Mouse (Mus musculus): ENCODE measurements at regions not wholly inside any gene's neighbourhood (a gene's known extent, or its start where the extent isn't known, plus 50 kb on each side); places are given as distances from the start of the nearest gene placed in this dataset.
"Not testable (repeated sequence)": the region's sequence is repeated elsewhere in the genome, so short reads cannot be mapped to it uniquely, and the experiment has no call there.

DNA sequence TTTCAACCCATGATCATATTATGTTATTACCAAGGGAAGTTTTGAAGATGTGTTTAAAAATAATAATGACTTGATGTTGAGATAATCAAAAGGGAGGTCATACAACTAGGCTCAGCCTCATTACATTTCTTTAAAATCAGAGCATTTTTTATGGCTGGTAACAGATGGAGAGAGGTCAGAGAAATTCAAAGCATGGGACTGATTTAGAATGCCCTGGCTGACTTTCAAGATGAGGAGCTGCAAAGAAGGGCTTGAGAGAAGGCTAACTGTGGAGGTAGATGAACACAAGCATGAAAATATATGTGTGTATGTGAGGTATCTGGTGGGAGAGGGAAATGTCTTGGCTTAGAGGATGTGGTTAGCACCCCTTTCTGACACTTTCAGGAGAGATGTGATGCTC lies 502.6 kb upstream of the Gdi2 start:
- ATAC-seq (ENCODE audit: poor library complexity, severe bottlenecking): not testable (repeated sequence)

DNA sequence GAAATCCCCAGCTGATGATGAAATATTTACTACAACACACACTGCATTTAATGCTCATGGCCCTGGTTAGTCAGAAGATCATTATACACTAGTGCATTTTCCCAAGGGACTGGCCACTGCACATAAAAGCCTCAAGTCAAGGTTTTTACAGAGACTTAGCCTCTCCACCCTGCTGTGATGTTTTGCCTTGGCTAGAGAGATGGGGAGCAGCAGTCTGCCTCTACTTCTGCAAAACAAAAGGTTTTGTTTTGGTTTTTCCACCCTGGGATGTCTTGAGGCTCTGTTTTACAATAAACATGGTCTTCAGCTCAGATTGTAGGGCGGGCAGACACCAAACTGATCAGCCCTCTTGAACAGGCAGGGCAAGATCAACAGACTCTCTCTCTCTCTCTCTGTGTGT lies 500.9 kb upstream of the Gdi2 start:
- ATAC-seq (ENCODE audit: poor library complexity, severe bottlenecking): peak; percentile 43; the same call in 1 of the 2 replicates

DNA sequence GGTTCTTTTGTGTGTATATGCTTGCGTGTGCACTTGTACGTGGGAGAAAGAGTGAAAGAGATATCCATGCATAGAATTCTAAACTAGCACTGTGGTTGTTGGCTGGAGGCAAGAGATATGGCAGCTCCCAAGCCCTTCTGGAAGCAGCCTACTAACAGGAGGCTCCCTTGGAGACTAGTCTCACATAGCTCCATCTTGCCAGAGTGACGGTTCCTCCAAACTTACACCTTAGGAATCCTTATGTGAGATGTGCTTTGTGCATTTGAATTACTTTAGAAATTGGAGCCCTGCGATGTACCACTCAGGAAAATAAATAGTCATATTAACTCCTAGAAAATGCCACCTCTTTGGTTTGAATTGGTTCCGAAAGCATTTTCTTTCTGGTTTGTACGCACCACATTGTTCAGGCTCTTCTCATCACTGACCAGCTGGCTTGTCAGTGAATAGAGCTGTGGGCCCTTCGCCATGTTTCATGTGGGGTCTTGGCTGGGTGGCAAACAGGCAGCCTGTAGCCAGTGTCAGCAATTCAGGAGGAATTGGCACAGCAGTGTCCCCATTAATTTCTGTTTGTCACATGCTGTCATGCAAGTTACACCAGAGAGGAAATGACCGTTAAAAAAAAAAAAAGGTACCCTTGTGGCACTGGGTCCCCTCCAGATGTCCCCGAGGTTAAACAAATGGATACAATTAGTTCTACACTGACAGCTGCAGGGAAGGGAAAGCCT lies 491.3 kb upstream of the Gdi2 start:
- not testable (repeated sequence) for ATAC-seq (ENCODE audit: poor library complexity, severe bottlenecking)

DNA sequence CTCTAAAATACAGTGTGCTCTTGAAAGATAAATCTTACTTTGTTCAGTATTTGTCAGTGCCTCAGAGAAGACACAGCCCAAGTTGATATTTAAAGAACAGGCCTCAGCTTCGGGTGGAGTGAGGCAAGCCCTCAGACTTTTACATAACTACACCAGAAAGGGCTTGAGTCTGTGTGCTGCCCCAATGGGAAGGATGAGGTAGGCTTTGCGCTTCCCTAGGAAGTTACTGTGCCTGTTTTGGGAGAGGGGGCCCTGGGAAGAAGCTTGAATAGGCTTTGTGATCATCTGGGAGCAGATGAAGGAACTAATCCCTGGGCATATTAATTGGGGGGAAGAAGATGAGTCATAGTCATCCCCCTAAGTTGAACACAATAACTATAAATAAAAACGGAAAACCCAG lies 454.4 kb upstream of the Gdi2 start:
- not testable (repeated sequence) for ATAC-seq (ENCODE audit: poor library complexity, severe bottlenecking)

DNA sequence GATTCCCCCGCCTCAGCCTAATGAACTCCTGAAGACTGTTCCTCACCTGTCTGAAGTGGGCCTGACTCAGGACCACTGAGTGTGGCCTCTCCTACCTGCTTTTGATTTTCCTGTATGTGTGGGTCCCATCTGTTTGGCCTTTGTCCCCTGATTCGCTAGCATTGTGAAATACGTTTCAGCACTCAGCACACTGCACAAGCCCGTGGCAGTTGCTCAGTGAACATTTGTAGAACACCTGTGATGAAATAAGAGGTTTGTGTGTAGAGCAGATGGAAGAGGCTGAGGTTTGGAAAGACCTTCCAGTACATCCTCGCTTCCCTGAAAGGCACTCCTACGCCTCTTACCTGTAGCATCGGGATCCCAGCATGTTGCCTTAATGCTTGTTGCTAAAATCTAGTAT lies 447.9 kb upstream of the Gdi2 start:
- not testable (repeated sequence) for ATAC-seq (ENCODE audit: poor library complexity, severe bottlenecking)

DNA sequence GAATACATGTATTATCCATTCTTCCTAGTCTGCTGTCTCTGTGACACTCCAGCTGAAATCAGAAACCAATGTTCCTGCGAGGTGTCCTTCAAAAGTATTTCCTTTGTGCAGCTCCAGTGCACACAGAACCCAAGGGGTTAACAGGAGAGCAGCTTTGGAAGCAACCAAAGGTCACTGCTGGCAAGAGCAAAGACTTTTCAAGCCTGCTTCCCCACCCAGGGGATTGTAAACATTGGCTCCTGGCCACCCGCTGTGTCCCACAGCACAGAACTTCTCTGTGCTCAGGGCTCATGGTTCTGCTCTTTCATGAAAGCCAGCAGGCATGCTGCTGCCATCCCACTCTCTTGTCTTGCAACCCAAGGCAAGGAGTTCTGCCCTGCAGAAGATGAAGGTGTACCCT lies 431.3 kb upstream of the Gdi2 start:
- not testable (repeated sequence) for ATAC-seq (ENCODE audit: poor library complexity, severe bottlenecking)

DNA sequence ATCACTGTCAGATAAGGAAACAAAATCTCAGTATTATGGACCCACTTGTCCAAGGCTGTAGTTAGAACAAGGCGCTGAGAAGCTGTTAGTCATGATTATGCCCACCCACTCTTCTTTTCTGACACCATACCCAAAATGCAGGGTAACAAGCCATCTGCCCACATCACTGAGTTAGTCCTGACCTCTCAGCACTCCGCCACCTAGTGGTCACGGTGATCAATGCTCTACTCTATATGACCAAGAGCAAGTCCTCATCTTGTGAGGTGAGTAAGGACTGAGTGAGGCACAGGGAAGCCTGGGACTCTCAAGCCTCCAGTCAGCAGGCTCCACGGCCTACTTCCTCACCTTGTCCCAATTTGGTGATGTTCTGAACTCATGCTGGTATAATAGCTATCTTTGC lies 409.7 kb upstream of the Gdi2 start:
- ATAC-seq (ENCODE audit: poor library complexity, severe bottlenecking): not testable (repeated sequence)

DNA sequence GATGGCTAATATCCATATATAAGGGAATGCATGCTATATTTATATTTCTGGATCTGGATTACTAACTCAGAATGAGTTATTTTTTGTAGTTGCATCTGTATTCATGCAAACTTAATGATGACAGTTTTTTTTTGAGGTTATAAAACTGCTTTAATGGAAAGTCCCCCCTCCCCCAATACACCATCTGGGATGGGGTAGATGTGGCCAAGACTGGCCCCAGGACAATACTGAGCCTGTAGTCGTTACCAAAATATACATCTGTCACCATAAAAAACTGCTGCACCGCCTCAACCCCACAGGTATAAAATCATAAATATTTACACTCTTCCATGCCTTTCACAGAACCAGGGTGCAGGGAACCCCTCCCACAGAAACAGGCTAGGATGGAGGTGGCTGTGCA lies 400.6 kb upstream of the Gdi2 start:
- ATAC-seq (ENCODE audit: poor library complexity, severe bottlenecking): not testable (repeated sequence)

DNA sequence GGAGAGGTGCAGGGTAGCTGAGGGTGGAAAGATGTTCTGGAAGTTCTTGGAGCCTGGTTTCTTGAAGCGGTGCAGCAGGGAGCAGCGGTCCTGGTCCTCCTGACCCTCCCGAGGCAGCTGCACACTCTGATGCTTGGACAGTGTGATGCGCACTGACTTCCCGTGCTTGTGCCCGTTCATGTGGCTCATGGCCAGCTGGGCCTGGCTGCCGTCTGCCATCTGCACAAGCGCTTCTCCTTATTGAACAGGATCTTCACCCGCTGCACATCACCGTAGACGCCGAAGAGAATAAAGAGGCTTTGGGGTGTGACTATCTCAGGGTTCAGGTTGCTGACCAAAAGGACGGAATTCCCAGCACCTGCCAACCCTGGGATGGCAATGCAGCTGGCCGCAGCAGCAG lies 399.2 kb upstream of the Gdi2 start:
- no peak for ATAC-seq (ENCODE audit: poor library complexity, severe bottlenecking)

DNA sequence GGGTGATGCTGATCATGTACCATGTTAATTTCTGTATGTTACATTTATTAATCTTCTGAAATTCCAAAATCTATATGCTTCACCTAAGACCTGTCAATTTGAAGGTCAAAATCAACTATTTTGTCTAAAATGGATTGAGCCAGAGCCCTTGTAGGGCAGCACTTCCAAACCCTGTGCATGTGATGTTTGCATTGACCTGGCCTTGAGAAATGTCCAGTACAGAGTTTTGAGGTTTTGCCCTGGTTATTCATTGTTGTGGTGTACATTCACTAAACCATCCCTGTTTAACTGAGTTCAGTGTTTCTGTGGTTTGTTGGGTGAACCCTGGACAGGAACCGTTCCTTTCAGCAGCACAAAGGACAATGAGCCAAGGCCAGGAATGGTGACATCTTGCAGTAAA lies 392.4 kb upstream of the Gdi2 start:
- not testable (repeated sequence) for ATAC-seq (ENCODE audit: poor library complexity, severe bottlenecking)

Data from megakaryocyte, adult 5-6 weeks (primary cell).